Mouse (Mus musculus): ENCODE results near the gene Gins1.

DNA sequence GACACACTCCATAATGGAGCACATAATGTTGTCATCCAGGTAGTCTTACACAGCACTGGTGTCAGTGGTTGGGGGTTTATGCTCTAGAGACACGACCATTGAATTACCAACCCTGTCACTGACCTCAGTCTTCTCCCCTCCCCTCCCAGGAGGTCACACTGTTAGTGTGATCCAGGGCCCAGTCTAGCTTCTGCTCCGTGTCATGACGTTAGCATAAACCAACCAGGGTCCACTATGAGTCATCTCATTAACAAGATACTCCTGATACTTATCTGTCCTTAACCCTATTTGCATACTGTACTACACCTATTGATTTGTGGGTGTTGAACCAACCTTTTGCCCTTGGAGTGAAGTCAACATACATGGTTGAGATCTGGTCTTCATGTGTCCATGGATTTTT is 13.5 kb downstream of the Gins1 start:
- no peak for TF ChIP-seq CTCF (IDR thresholded peaks at IDR 0.05; ENCODE audit: insufficient read depth, low read length)
- TF ChIP-seq POLR2A (IDR thresholded peaks at IDR 0.05; ENCODE audit: borderline replicate concordance, extremely low read depth, low read depth, low read length), result no peak
